Mouse (Mus musculus) limb, embryonic 14.5 days (tissue): ENCODE data around the gene Snrpd3. TPM values are rescaled to one million over a fixed set of nuclear protein-coding genes. Genes with fewer than 3 reads are reported as not detected.
"Not testable (repeated sequence)": the region's sequence is repeated elsewhere in the genome, so short reads cannot be mapped to it uniquely, and the experiment has no call there.

Experiments
- ATAC-seq: fragments of 200-750 bp; cut with Nextera tagmentation; 2 replicates; pipeline ENCODE4 v1.8.0; 2017; ENCODE audit warnings: low read depth, moderate number of reproducible peaks, moderate TSS enrichment; ENCODE audit not compliant: low FRiP score
- DNase-seq: peaks from one replicate; pipeline ENCODE4 v3.0.0-alpha.2; 2015; ENCODE audit warnings: low spot score
- H3K27ac ChIP-seq: fragments of 300-500 bp; sonication (generic); replicated peaks from 2 replicates; pipeline ENCODE4 v1.5.1; 2014; ENCODE audit warnings: low read depth, mild to moderate bottlenecking, low read length, moderate library complexity, mixed read lengths
- H3K27me3 ChIP-seq: fragments of 300-500 bp; sonication (generic); 2 replicates; pipeline ENCODE4 v1.6.1; 2014; ENCODE audit warnings: low read length, mixed read lengths; ENCODE audit not compliant: control insufficient read depth, insufficient read depth
- H3K36me3 ChIP-seq: fragments of 300-500 bp; sonication (generic); 2 replicates; pipeline ENCODE4 v1.6.1; 2014; ENCODE audit warnings: mild to moderate bottlenecking, low read length, moderate library complexity, mixed read lengths; ENCODE audit not compliant: control insufficient read depth, insufficient read depth
- H3K4me1 ChIP-seq: fragments of 300-500 bp; sonication (generic); 2 replicates; pipeline ENCODE4 v1.6.1; 2014; ENCODE audit warnings: antibody characterized with exemption, low read length, mixed read lengths; ENCODE audit not compliant: control insufficient read depth, insufficient read depth
- H3K4me2 ChIP-seq: fragments of 300-500 bp; sonication (generic); replicated peaks from 2 replicates; pipeline ENCODE4 v1.6.1; 2014; ENCODE audit warnings: low read depth, mild to moderate bottlenecking, low read length, moderate library complexity; ENCODE audit not compliant: severe bottlenecking
- H3K4me3 ChIP-seq: fragments of 300-500 bp; sonication (generic); replicated peaks from 2 replicates; pipeline ENCODE4 v1.5.1; 2014; ENCODE audit warnings: low read length
- H3K9ac ChIP-seq: fragments of 300-500 bp; sonication (generic); 2 replicates; pipeline ENCODE4 v1.6.1; 2014; ENCODE audit warnings: mild to moderate bottlenecking, low read depth, low read length, moderate library complexity; ENCODE audit not compliant: severe bottlenecking
- H3K9me3 ChIP-seq: fragments of 300-500 bp; sonication (generic); 2 replicates; pipeline ENCODE4 v1.6.1; 2016; ENCODE audit warnings: low read length; ENCODE audit not compliant: control insufficient read depth
- POLR2A ChIP-seq: fragments of 200-500 bp; IDR thresholded peaks from 2 replicates; pipeline ENCODE4 v1.8.0; 2012; ENCODE audit warnings: inconsistent platforms, mild to moderate bottlenecking, moderate library complexity, borderline replicate concordance; ENCODE audit not compliant: insufficient read depth, insufficient read length; ENCODE audit errors: extremely low read depth
- WGBS: fragments of 180-500 bp; shearing (Covaris S2); extraction: QIAGEN DNeasy Blood & Tissue Kit; methylation state at CpG from one replicate; pipeline ENCODE4 v1.1.7; 2014; 5-methylcytosine and 5-hydroxymethylcytosine counted together
- polyA plus RNA-seq, 2 experiments: library from polyadenylated mRNA; depleted of rRNA in 1 of 2; stranded (reverse) in 1 of 2; unstranded in 1 of 2; fragments of >200 nt; fragmentation: Nextera tagmentation in 1 of 2; extraction: Ambion mirVana in 1 of 2; gene quantifications; 2 replicates each; pipeline versions ENCODE4 v1.2.1 to v1.2.3; 2012 to 2014

The Snrpd3 gene
- polyA plus RNA-seq, 2 experiments = 121 to 173 TPM

GRCm38 (mm10) chr10:75520581-75520980 lies 3.2 kb downstream of the Snrpd3 start:
- WGBS = 96% methylated on average over 5 of the region's 5 CpGs
- TF ChIP-seq POLR2A = no peak
- Histone ChIP-seq H3K4me2 (no peak overlapping the region), H3K4me3 (no peak overlapping the region), H3K9ac (no peak overlapping the region), H3K27ac (no peak overlapping the region), H3K9me3 (no peaks in the 10 kb centered on the region), H3K36me3 (peaks cover 54% of the 10 kb centered on the region), H3K27me3 (no peaks in the 10 kb centered on the region), H3K4me1 (peaks cover 17% of the 10 kb centered on the region)
- no peak for ATAC-seq
- DNase-seq = no peak

- DNase-seq = no peak
- Histone ChIP-seq H3K36me3 (peaks cover 58% of the 10 kb centered on the region), H3K27ac (no peak overlapping the region), H3K4me2 (no peak overlapping the region), H3K4me1 (peaks cover 7% of the 10 kb centered on the region), H3K9me3 (no peaks in the 10 kb centered on the region), H3K27me3 (no peaks in the 10 kb centered on the region), H3K4me3 (no peak overlapping the region), H3K9ac (no peak overlapping the region)
- 78% methylated on average over 4 of the region's 4 CpGs for WGBS
- TF ChIP-seq POLR2A = no peak
- ATAC-seq = no peak
Observed at GRCm38 (mm10) chr10:75521643-75522042, 4.3 kb downstream of the Snrpd3 start.

DNA sequence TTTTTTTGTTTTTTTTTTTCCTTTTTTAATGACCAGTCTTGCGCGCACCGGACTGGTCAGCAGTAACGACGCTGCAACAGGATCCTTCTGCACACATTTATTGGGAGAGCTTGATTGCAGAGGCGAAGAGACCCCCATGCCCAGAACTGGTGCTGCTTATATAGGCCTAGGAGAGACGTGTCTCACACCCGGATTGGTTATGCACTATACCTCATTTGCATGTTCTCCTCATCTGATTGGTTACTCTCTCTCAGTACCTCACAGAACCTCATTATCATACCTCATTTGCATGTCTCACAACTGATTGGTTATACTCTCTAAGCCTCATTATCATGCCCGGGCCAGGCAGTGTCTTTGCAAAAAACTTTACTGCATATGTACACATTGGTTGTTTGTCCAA lies 8.1 kb downstream of the Snrpd3 start:
- H3K36me3 ChIP-seq = peaks cover 64% of the 10 kb centered on the region
- not testable (repeated sequence) for H3K4me3 ChIP-seq, H3K9me3 ChIP-seq, ATAC-seq, H3K4me2 ChIP-seq, H3K9ac ChIP-seq, H3K27ac ChIP-seq, H3K4me1 ChIP-seq, H3K27me3 ChIP-seq, DNase-seq
- 93% methylated on average over 9 of the region's 9 CpGs for WGBS

- 88% methylated on average over 2 of the region's 2 CpGs for WGBS
- Histone ChIP-seq H3K36me3 (peaks cover 61% of the 10 kb centered on the region), H3K9me3 (no peaks in the 10 kb centered on the region)
Observed at GRCm38 (mm10) chr10:75530322-75530721, 13.0 kb downstream of the Snrpd3 start.

DNA sequence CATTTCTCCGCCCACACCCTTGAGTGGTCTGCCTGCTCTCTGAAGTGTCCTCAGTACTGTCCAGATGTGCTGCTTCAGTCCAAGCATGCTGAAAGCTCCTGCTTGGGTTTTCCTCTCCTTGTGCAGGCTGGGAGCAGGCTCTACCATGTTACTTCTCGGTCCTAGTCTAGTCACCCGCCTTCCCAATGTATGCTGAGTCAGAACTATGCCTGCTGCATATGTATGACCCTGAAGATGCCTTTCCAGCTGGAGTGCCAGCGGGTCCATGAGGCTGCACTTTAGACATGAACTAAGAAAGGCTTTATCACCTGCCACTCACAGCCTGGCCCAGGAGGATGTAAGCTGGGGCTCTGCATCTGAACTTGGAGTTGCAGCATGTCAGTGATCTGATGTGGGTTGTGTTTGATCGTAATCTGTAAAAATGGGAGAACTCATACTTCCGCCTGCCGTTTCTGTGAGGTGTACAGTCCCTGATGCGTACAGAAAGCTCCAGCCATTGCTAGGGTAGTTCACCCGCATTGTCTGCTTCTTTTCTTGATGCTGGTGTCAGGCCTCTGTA lies 14.3 kb downstream of the Snrpd3 start:
- Histone ChIP-seq H3K4me1 (no peaks in the 10 kb centered on the region), H3K9ac (no peak overlapping the region), H3K36me3 (peaks cover 65% of the 10 kb centered on the region), H3K4me3 (no peak overlapping the region), H3K4me2 (no peak overlapping the region), H3K27ac (no peak overlapping the region), H3K9me3 (no peaks in the 10 kb centered on the region), H3K27me3 (no peaks in the 10 kb centered on the region)
- ATAC-seq = no peak
- WGBS = 91% methylated on average over 9 of the region's 9 CpGs
- no peak for TF ChIP-seq POLR2A
- DNase-seq = no peak

More at GRCm38 (mm10) chr10:75530322-75530721, 13.0 kb downstream of the Snrpd3 start:
- no peak overlapping the region for H3K9ac ChIP-seq
- no peak for TF ChIP-seq POLR2A
- H3K27me3 ChIP-seq = no peaks in the 10 kb centered on the region
- H3K4me2 ChIP-seq = no peak overlapping the region
- H3K27ac ChIP-seq = no peak overlapping the region
- DNase-seq (no peak), ATAC-seq (no peak)
- H3K4me3 ChIP-seq = no peak overlapping the region
- no peaks in the 10 kb centered on the region for H3K4me1 ChIP-seq

GRCm38 (mm10) chr10:75534216-75534615 lies 16.9 kb downstream of the Snrpd3 start:
- Histone ChIP-seq H3K9ac (no peak overlapping the region), H3K4me2 (no peak overlapping the region), H3K27me3 (no peaks in the 10 kb centered on the region), H3K27ac (no peak overlapping the region), H3K4me1 (no peaks in the 10 kb centered on the region), H3K9me3 (no peaks in the 10 kb centered on the region), H3K4me3 (no peak overlapping the region), H3K36me3 (peaks cover 57% of the 10 kb centered on the region)
- DNase-seq (no peak), ATAC-seq (no peak)
- no peak for TF ChIP-seq POLR2A
- WGBS = 94% methylated on average over 8 of the region's 8 CpGs
